Mouse (Mus musculus) heart, adult 10 weeks (tissue): ENCODE measurements around the gene Olfr479. TPM values are rescaled to one million over a fixed set of nuclear protein-coding genes. Genes with fewer than 3 reads are reported as not detected.

Experiments
- polyA plus RNA-seq: library from polyadenylated mRNA; stranded (reverse); fragments of 350-450 nt; fragmentation: Illumina TruSeq; extraction: RNeasy Lipid Tissue Mini Kit (QIAGEN cat#74804); gene quantifications from one replicate; pipeline ENCODE4 v1.2.3, GENCODE M21; 2014; ENCODE audit warnings: low read depth, low replicate concordance

The Olfr479 gene
- polyA plus RNA-seq: not detected

GRCm38 (mm10) chr7:108050393-108050792 is at the start of gene Olfr479:
Olfr479 (plus strand) TSS chr7:108050693.

GRCm38 (mm10) chr7:108033889-108034288 is 16.6 kb upstream of the Olfr479 start, which contains the start of gene Olfr478:
Olfr478 (minus strand) TSS chr7:108033989.

GRCm38 (mm10) chr7:108067246-108067645 is 16.8 kb downstream of the Olfr479 start, which contains the start of gene Olfr480:
Olfr480 (minus strand) TSS chr7:108067346.

GRCm38 (mm10) chr7:108079555-108079954 is 29.1 kb downstream of the Olfr479 start, which contains the start of gene Olfr481:
Olfr481 (plus strand) TSS chr7:108079855.

GRCm38 (mm10) chr7:108097486-108097885 is 47.0 kb downstream of the Olfr479 start, which contains the start of gene Olfr482:
Olfr482 (minus strand) TSS chr7:108097586.

GRCm38 (mm10) chr7:108100549-108100948 is 50.1 kb downstream of the Olfr479 start, which contains the start of gene Olfr483:
Olfr483 (plus strand) TSS chr7:108100849.

Other genes with a start within 250 kb of the Olfr479 start
- not detected for gene Ovch2, start 249.5 kb upstream of the Olfr479 start, polyA plus RNA-seq
- gene Olfr467, start 238.4 kb upstream of the Olfr479 start, polyA plus RNA-seq: not detected
- not detected for gene Olfr469, start 225.2 kb upstream of the Olfr479 start, polyA plus RNA-seq
- not detected for gene Olfr470, start 203.2 kb upstream of the Olfr479 start, polyA plus RNA-seq
- gene Olfr472, start 152.8 kb upstream of the Olfr479 start, polyA plus RNA-seq: not detected
- not detected for gene Olfr473, start 120.2 kb upstream of the Olfr479 start, polyA plus RNA-seq
- not detected for gene Olfr474, start 96.0 kb upstream of the Olfr479 start, polyA plus RNA-seq
- not detected for gene Olfr476, start 85.9 kb upstream of the Olfr479 start, polyA plus RNA-seq
- not detected for gene Olfr477, start 64.0 kb upstream of the Olfr479 start, polyA plus RNA-seq
- gene Olfr478, start 16.7 kb upstream of the Olfr479 start, polyA plus RNA-seq: not detected
- gene Olfr480, start 16.7 kb downstream of the Olfr479 start, polyA plus RNA-seq: not detected
- not detected for gene Olfr481, start 29.2 kb downstream of the Olfr479 start, polyA plus RNA-seq
- gene Olfr482, start 46.9 kb downstream of the Olfr479 start, polyA plus RNA-seq: not detected
- gene Olfr483, start 50.2 kb downstream of the Olfr479 start, polyA plus RNA-seq: not detected
- not detected for gene Olfr484, start 76.8 kb downstream of the Olfr479 start, polyA plus RNA-seq
- not detected for gene Olfr485, start 109.2 kb downstream of the Olfr479 start, polyA plus RNA-seq
- gene Olfr486, start 122.0 kb downstream of the Olfr479 start, polyA plus RNA-seq: not detected
- not detected for gene Olfr487, start 163.9 kb downstream of the Olfr479 start, polyA plus RNA-seq
- gene Olfr488, start 207.7 kb downstream of the Olfr479 start, polyA plus RNA-seq: not detected
- not detected for gene Olfr490, start 238.2 kb downstream of the Olfr479 start, polyA plus RNA-seq